Mouse (Mus musculus) spleen, postnatal 14 days (tissue): Measurements from ENCODE around the gene Braf.
A peak's percentile ranks its signal among the peaks of the same experiment; 100 is the strongest.
"Not testable (repeated sequence)": the region's sequence is repeated elsewhere in the genome, so short reads cannot be mapped to it uniquely, and the experiment has no call there.

Source experiments
- DNase-seq, 2 experiments: peaks; one replicate each; pipeline ENCODE4 v3.0.0; 2021 to 2022; ENCODE audit warnings: low spot score in 2 of 2

Gene Braf

DNA sequence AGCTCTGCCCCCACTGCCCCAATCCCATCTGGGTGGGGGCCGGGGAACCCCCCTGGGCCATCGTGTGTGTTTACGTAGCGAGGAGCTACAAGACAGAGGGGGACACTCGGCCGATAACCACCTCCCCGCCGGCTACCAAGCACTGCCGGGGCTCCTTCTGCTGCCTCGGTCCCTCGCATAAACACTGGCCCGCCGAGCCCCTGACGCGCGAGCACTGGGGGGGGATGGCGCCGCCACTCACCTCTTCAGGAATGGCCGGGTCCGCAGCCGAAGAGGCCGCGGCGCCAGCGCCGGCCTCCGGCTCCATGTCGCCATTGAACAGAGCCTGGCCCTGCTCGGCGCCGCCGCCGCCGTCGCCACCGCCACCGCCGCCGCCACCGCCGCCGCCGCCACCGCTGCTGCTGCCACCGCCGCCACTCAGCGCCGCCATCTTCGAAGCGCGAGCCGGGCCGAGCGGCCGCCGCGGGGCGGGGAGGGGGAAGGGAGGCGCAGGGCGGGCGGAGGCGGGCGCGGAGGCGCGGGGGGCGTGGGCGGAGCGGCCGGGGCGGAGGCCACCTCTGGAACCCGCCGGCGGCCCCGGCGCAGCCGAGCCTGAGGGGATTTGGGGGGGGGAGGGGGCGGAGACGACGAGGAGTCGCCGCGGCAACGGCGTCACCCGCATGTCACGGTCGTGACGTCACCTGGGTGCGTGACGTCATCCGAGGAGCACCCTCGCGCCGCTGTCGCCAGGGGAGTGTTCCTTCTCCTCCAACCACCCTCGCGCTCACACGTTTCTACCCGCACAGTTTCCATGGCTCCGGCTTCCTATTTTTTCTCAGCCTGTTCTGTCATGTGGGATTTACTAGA is at the start of gene Braf:
Gene Braf (minus strand): TSS at position 598 of the 846 bp plus-strand sequence.
- DNase-seq: peak; percentile 56 to 73

DNA sequence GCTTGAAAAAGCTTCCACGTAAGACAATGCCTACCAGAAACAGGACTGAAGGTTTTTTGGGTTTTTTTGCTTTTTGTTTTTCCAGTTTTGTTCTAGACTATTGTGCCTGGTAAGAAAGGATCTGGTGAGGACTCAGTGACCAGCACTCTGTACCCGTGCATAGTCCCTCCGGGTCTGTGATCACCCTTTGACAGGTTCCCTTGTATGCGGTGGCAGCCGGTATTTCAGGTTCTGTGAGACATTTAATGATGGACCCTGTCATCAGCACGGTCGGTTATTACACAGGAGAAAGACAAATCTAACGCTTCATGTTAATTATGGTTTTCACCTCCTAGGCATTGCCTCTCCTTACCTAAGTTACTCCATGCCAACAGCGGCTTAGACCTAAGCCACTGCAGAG is 49.8 kb upstream of the Braf start:
- DNase-seq: no peak

DNA sequence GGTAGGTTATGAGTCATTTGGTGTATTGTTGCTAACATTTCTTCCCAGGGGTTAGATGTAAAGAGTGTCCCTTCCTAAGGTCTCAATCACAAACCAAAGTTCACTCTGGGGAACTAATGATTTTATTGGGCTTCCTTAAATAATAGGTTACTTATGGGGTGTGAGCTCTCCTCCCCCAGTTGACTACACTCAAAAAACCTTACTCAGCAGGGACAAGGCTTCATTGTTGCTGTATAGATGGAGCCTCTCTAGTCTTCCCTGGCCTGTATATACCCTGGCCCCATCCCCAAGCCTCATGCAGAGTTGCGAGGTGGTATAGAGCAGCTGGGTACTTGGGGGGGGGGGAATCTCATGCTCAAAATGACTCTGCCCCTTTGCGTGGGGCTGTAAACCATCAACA is 32.0 kb upstream of the Braf start:
- no peak for DNase-seq

DNA sequence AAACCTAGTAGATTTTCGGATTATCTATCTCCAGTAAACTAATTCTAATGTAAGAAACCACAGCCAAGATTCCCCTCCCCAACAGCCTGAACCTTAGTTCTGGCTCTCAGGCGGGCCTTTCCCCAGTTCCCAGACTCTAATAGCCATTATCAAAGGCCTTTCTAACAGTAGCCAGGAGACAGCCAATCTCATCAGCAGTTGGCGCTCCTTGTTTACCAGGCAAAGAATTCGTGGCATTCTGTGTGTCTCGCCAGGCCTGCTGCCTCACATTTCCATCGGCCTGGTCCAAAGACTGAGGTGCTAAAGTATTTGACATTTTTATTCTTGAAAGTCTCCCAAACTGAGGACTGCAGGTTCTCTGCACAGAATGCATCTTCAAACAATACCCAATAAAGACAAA is 24.6 kb upstream of the Braf start:
- DNase-seq: no peak

- no peak for DNase-seq
These were observed 21.8 kb upstream of the Braf start for GRCm38 (mm10) chr6:39747094-39747493.

GRCm38 (mm10) chr6:39745456-39745855 is 20.2 kb upstream of the Braf start:
- DNase-seq: no peak

GRCm38 (mm10) chr6:39739698-39740097 is 14.4 kb upstream of the Braf start:
- DNase-seq: not testable (repeated sequence)

GRCm38 (mm10) chr6:39728095-39728494 is 2.8 kb upstream of the Braf start:
- no peak for DNase-seq

- no peak for DNase-seq
These were observed 886 bp upstream of the Braf start for GRCm38 (mm10) chr6:39726149-39726548.

GRCm38 (mm10) chr6:39724542-39724865 is 759 bp downstream of the Braf start:
- DNase-seq: peak in 1 of 2 experiments; percentile 8

- peak in 1 of 2 experiments; percentile 1 for DNase-seq
These were observed 1.2 kb downstream of the Braf start for GRCm38 (mm10) chr6:39724071-39724470.

DNA sequence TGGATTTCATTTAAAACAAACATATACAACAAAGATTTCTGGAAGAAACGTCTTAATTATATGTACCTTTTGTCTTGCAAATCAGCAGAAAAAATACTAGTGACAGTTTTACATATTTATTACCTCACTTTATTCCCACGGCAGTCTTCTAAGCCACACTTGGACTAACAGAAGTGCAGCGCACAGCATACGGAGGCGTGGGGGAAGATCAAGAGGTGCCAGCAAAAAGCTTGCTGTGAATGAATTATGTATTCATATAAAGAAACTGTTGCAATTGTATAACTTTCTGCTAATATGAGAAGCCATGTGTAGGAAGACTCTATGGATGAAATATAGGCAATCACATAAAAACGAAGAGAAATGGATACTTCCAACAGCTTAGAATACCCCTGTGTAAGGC is 6.7 kb downstream of the Braf start:
- no peak for DNase-seq

GRCm38 (mm10) chr6:39717049-39717448 is 8.2 kb downstream of the Braf start:
- DNase-seq: no peak

- no peak for DNase-seq
These were observed 10.9 kb downstream of the Braf start for GRCm38 (mm10) chr6:39714341-39714740.

DNA sequence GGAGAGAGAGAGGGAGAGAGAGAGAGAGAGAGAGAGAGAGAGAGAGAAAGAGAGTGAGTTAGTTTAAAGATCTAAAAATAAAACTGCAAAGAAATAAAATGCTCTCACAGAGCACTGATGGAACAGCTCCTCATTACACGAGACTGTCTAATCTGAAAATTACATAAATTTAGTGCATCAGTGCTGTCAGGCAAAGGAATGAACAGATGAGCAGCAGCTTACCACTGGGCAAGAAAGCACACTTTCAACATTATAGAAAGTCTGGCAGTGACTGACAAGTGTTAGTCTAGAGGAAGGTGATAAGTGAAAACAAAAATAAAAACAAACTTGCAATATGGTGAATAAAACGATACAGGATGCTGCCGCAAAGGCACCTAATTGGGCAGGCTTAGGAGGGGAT is 11.9 kb downstream of the Braf start:
- DNase-seq: no peak

DNA sequence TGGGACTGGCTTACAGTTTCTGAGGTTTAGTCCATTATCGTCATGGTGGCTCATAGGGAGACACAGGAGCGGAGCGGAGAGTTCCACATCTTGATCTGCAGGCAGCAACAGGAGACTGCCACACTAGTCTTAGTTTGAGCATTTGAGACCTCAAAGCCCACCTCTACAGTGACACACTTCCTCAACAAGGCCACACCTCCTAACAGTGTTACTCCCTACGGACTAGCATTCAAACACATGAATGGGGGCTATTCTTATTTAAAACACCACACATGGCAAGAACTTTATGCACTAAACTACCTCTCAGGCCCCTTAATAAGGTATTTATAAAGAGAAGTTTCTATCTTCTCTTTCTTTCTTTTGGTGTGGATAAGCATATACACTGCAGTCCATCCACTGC is 19.6 kb downstream of the Braf start:
- no peak for DNase-seq

DNA sequence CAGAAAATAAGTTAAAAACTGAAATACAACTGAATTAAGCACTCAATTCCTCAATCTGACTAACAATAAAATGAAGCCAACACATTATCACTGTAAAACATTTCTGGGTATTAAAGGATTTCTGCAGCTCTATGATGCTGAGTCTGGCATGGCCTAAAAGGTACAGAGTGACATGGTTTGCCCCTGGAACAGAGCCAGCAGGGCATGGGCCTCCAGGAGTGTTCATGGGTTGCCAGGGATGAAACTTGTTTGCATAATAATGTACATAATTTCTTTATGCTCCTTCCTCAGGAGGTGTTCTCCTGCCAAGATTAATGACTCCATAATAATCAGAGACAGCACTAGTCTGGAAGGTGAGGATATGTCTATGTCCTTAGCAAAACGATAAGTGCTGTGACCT is 32.1 kb downstream of the Braf start:
- DNase-seq: no peak

DNA sequence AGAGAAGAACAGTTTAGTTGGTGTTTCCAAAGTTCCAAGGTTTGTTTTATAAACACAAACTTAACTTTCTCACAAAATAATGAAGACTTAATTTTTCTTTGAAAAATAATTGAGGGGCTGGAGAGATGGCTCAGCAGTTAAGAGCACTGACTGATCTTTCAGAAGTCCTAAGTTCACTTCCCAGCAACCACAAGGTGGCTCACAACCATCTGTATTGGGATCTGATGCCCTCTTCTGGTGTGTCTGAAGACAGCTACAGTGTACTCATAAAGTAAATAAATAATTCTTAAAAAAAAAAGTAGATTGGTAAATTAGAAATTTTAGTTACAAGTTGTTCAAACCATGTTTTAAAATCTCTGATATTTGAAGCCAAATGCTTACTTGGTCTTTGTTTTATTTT is 38.4 kb downstream of the Braf start:
- DNase-seq: not testable (repeated sequence)

DNA sequence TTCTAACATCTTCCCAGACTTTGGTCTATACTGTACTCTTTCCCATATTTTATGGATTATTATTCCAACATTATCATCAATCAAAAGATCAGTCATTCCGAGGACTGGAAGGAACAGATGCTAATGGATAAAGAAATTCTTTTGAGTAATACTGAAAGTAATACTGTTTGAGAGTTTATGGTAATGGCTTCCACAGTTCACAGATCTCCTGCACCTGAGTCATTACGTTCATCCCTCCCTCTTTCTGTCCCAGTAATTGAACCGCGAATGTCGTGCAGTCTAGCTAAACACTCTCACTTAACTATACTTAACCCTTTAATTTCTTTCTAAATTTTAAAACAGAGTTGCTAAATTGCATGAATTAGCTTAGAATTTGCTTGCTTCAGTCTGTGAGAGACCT is 43.5 kb downstream of the Braf start:
- DNase-seq: no peak

- DNase-seq: no peak
These were observed 44.7 kb downstream of the Braf start for GRCm38 (mm10) chr6:39680524-39680923.

DNA sequence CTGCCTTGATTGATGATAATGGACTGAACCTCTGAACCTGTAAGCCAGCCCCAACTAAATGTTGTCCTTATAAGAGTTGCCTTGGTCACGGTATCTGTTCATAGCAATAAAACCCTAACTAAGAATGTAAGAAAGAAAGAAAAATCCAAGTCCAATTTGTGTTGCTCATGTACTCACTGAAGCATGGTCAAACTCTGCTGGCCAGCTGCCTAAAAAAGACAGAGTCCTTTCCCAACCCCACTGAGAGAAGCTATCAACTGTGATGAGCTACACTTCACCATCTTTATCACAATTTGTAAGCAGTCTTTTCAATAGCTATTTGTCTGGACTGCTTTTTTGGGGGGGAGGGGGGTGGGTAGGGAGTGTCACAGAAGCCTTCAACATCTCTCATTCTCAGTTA is 47.0 kb downstream of the Braf start:
- no peak for DNase-seq

DNA sequence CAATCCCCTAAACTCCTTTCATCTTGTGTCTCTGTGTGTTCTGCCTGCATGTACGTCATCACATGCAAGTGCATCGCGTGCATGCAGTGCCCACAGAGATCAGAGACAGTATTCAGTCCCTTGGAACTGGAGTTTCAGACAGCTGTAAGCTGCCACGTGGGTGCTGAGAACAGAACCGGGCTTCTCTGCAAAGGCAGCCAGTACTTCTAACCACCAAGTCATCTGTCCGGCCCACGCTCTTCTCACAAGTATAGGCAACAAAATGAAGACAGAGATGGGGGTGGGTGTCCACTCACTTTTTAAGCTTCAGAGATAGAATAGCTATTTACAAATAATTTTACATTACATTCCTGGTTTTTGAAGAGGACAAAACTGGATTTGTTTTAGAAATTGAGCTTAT is 50.2 kb downstream of the Braf start:
- no peak for DNase-seq

DNA sequence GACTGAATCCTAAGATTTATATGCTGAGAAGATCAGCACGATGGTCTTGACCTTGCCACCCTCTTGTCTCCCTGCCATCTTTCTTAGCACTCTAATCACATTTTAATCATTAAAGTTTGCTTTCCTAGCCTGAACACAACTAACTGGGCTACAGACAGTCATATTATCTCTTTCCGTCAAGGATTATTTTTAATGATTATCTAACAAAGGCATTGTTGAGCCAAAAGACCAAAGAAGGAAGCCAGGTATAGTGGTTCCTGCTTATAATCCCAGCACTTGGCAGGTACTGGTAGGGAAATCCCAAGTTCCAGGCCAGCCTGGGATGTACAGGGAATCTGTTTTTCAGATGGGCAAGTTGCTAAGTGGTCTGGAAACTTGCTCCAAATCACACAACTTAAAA is 114.0 kb downstream of the Braf start:
- DNase-seq: no peak

- DNase-seq: no peak
These were observed 115.1 kb downstream of the Braf start for GRCm38 (mm10) chr6:39610207-39610606.
